Mouse (Mus musculus) spleen, adult 2 months (tissue): Measurements from ENCODE around the gene Scaf8. TPM values are rescaled to one million over a fixed set of nuclear protein-coding genes. Genes with fewer than 3 reads are reported as not detected.

ENCODE experiments used
- DNase-seq, 2 experiments: peaks; one replicate each; pipeline versions ENCODE4 v3.0.0 to v3.0.0-alpha.2; 2012 to 2021; ENCODE audit warnings: low spot score in 2 of 2, low read depth in 1 of 2
- H3K27ac ChIP-seq: fragments of 200-500 bp; 2 replicates; pipeline ENCODE4 v1.5.1; 2012; ENCODE audit warnings: low read length, inconsistent platforms; ENCODE audit not compliant: insufficient read depth
- H3K27me3 ChIP-seq: fragments of 200-500 bp; 2 replicates; pipeline ENCODE4 v1.6.1; 2012; ENCODE audit warnings: mild to moderate bottlenecking, moderate library complexity, low read length, inconsistent platforms; ENCODE audit not compliant: control insufficient read depth, insufficient read depth
- H3K36me3 ChIP-seq: fragments of 200-500 bp; 2 replicates; pipeline ENCODE4 v1.6.1; 2012; ENCODE audit warnings: mild to moderate bottlenecking, low read length, inconsistent platforms; ENCODE audit not compliant: control insufficient read depth, insufficient read depth
- H3K4me1 ChIP-seq: fragments of 200-500 bp; 2 replicates; pipeline ENCODE4 v1.6.1; 2011; ENCODE audit warnings: inconsistent platforms; ENCODE audit not compliant: control insufficient read depth, insufficient read depth, insufficient read length
- H3K4me3 ChIP-seq: fragments of 200-500 bp; 2 replicates; pipeline ENCODE4 v1.5.1; 2011; ENCODE audit warnings: mild to moderate bottlenecking, inconsistent platforms; ENCODE audit not compliant: insufficient read depth, insufficient read length; ENCODE audit errors: extremely low read depth
- CTCF ChIP-seq: fragments of 200-500 bp; IDR thresholded peaks from 2 replicates; pipeline ENCODE4 v1.5.1; 2011; ENCODE audit warnings: mild to moderate bottlenecking, inconsistent platforms; ENCODE audit not compliant: insufficient read depth, insufficient read length, insufficient replicate concordance; ENCODE audit errors: extremely low read depth
- POLR2A ChIP-seq: fragments of 200-500 bp; IDR thresholded peaks from 2 replicates; pipeline ENCODE4 v1.6.1; 2011; ENCODE audit warnings: low read depth, low read length, inconsistent platforms
- WGBS: fragments of 180-500 bp; shearing (Covaris S2); methylation state at CpG from one replicate; pipeline ENCODE4 v1.1.7; 2018; 5-methylcytosine and 5-hydroxymethylcytosine counted together
- polyA plus RNA-seq: library from polyadenylated mRNA; depleted of rRNA; stranded (reverse); fragments of >200 nt; gene quantifications from 2 replicates; pipeline ENCODE4 v1.2.3, GENCODE M21; 2012

Scaf8 gene
- polyA plus RNA-seq, 1 experiment = 18.6 TPM

DNA sequence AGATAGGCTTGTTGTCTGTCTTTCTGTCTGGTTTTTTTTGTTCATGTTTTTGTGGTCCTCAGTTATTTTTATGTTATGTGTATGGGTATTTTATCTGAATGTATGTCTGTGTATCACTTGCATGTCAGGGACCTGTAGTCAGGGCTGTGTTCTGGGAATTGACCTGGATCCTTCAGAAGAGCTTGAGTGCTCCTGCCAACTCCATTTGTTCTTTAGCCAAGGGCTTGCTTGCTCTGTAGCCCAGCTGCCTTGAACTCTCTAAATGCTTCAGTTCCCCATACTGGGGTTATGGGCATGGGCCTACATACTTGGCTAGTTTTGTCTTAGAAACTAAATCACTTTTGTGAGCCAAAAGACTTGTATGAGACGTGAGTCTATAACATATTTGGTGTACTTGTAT is 13.9 kb downstream of the Scaf8 start:
- no peak overlapping the region for H3K4me3 ChIP-seq
- WGBS = 88% methylated on average over 1 of the region's 1 CpGs
- peaks cover 5% of the 10 kb centered on the region for H3K36me3 ChIP-seq
- DNase-seq = no peak
- H3K4me1 ChIP-seq = peaks cover 3% of the 10 kb centered on the region
- no peak for TF ChIP-seq CTCF
- TF ChIP-seq POLR2A = no peak
- H3K27me3 ChIP-seq = no peaks in the 10 kb centered on the region
- H3K27ac ChIP-seq = no peak overlapping the region

DNA sequence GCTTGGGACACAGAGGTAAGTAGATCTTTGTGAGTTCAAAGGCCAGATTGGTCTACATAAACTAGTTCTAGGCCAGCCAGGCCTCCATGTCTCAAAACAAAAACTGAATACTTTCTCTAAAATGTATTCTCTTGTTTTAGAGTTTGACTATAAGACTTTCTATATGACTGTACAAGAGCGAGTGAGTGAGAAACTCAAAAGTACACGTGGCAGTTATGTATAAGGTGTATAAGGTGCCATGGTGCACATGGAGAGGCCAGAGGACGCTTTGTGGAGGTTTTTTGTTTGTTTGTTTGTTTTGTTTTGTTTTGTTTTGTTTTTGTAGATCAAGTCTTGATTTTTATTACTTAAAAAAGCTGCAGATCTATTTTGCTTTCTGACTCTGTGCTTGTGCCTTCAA is 15.0 kb downstream of the Scaf8 start:
- H3K27me3 ChIP-seq = no peaks in the 10 kb centered on the region
- no peak for TF ChIP-seq POLR2A
- no peak for TF ChIP-seq CTCF
- DNase-seq = no peak
- H3K36me3 ChIP-seq = peaks cover 5% of the 10 kb centered on the region
- H3K4me1 ChIP-seq = peaks cover 3% of the 10 kb centered on the region
- H3K27ac ChIP-seq = no peak overlapping the region
- no peak overlapping the region for H3K4me3 ChIP-seq
- 88% methylated on average over 3 of the region's 3 CpGs for WGBS

DNA sequence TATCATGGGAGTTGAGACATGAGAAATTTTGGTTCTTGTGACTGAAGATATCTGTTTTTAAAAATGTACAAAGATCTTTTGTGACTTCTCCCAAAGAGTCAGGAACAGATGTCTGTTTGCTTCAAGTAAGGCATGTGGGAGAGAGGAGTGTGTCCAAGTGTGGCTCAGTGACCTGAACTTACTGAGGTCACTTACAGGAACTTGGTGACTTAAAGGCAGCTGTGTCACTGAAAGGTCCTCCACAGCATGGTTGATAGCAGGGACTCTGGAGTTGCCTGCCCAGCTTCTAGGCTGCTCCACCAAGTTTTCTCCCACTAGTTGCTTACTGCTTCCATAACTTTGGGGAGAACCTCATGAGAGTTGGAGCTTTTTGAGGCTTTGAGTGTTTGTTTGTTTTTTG is 20.6 kb downstream of the Scaf8 start:
- no peak overlapping the region for H3K4me3 ChIP-seq
- no peaks in the 10 kb centered on the region for H3K27me3 ChIP-seq
- H3K27ac ChIP-seq = no peak overlapping the region
- peaks cover 5% of the 10 kb centered on the region for H3K4me1 ChIP-seq
- no peak for TF ChIP-seq POLR2A
- TF ChIP-seq CTCF = no peak
- no peak for DNase-seq
- H3K36me3 ChIP-seq = peaks cover 6% of the 10 kb centered on the region

- 74% methylated on average over 7 of the region's 7 CpGs for WGBS
- Histone ChIP-seq H3K4me3 (no peak overlapping the region), H3K4me1 (peaks cover 5% of the 10 kb centered on the region), H3K27ac (no peak overlapping the region), H3K36me3 (peaks cover 4% of the 10 kb centered on the region), H3K27me3 (no peaks in the 10 kb centered on the region)
- no peak for DNase-seq
- no peak for TF ChIP-seq POLR2A
- TF ChIP-seq CTCF = no peak
These were observed 21.4 kb downstream of the Scaf8 start for GRCm38 (mm10) chr17:3136127-3136526.

GRCm38 (mm10) chr17:3138387-3138786 is 23.6 kb downstream of the Scaf8 start:
- Histone ChIP-seq H3K36me3 (peaks cover 1% of the 10 kb centered on the region; the same call in 1 of the 2 replicates), H3K4me3 (no peak overlapping the region), H3K4me1 (peaks cover 2% of the 10 kb centered on the region), H3K27me3 (no peaks in the 10 kb centered on the region), H3K27ac (no peak overlapping the region)
- WGBS = 66% methylated on average over 3 of the region's 3 CpGs
- DNase-seq = no peak
- TF ChIP-seq CTCF = no peak
- TF ChIP-seq POLR2A = no peak

DNA sequence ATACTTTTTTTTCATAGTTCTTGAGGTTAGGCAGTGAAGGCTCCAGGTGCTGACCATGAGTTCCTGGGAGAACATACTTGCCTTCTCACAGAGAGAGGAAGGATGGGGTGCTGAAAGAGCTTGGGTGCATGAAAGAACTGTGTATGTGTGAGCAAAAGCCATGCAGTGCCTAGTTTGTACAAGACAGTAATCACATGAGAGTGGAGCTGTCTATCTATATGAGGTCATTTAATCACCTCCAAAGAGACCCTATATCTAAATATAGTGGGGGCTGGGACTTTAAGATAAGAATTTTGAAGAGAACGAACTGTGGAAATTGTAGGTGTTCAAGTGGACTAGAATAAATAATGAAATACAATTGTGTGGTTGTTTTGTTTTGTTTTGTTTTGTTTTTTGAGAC is 25.3 kb downstream of the Scaf8 start:
- no peak for DNase-seq
- Histone ChIP-seq H3K4me1 (peaks cover 2% of the 10 kb centered on the region), H3K27ac (no peak overlapping the region), H3K36me3 (peaks cover 1% of the 10 kb centered on the region; the same call in 1 of the 2 replicates), H3K4me3 (no peak overlapping the region), H3K27me3 (no peaks in the 10 kb centered on the region)
- 87% methylated on average over 1 of the region's 1 CpGs for WGBS
- TF ChIP-seq POLR2A (no peak), CTCF (no peak)

GRCm38 (mm10) chr17:3148853-3149252 is 34.1 kb downstream of the Scaf8 start:
- no peak overlapping the region for H3K27ac ChIP-seq
- 91% methylated on average over 1 of the region's 1 CpGs for WGBS
- no peak for TF ChIP-seq POLR2A
- no peak for TF ChIP-seq CTCF
- no peaks in the 10 kb centered on the region for H3K4me1 ChIP-seq
- H3K27me3 ChIP-seq = no peaks in the 10 kb centered on the region
- no peak for DNase-seq
- H3K4me3 ChIP-seq = no peak overlapping the region
- H3K36me3 ChIP-seq = peaks cover 7% of the 10 kb centered on the region
